Mouse (Mus musculus) gastrocnemius, postnatal 36 days (tissue): ENCODE measurements around the gene Itm2c. TPM values are rescaled to one million over a fixed set of nuclear protein-coding genes. Genes with fewer than 3 reads are reported as not detected.

Experiments used
- DNase-seq, 2 experiments: peaks; one replicate each; pipeline ENCODE4 v3.0.0; 2022
- intact Hi-C: fragments of 180-260 bp; cut with DNase I; formaldehyde crosslinking; loops from one replicate; pipeline ENCODE4 v1.15.1; 2025
- total RNA-seq, 2 experiments: library from RNA; stranded (reverse); gene quantifications; 2 replicates each; pipeline ENCODE4 v1.2.3; 2021

The Itm2c gene
- total RNA-seq, 2 experiments from 2014 or later = 20.7 to 27.2 TPM

GRCm38 (mm10) chr1:85897901-85898760 is 4.0 kb downstream of the Itm2c start:
- intact Hi-C loops = no loop called here
- DNase-seq = no peak

- intact Hi-C loops = no loop called here
- DNase-seq = no peak
Measured at GRCm38 (mm10) chr1:85898761-85899387, 4.8 kb downstream of the Itm2c start.

GRCm38 (mm10) chr1:85899388-85899761 is 5.3 kb downstream of the Itm2c start:
- intact Hi-C loops = no loop called here
- DNase-seq = no peak

GRCm38 (mm10) chr1:85900521-85901333 is 6.6 kb downstream of the Itm2c start:
- peak in 1 of 2 experiments; percentile 9 for DNase-seq
- intact Hi-C loops = no loop called here

GRCm38 (mm10) chr1:85901516-85902107 is 7.5 kb downstream of the Itm2c start:
- DNase-seq = no peak
- intact Hi-C loops = no loop called here

GRCm38 (mm10) chr1:85902108-85902561 is 8.1 kb downstream of the Itm2c start:
- DNase-seq = no peak
- intact Hi-C loops = no loop called here

GRCm38 (mm10) chr1:85906892-85907291 is 12.8 kb downstream of the Itm2c start:
- intact Hi-C loops = no loop called here
- DNase-seq = no peak

- intact Hi-C loops = no loop called here
- no peak for DNase-seq
Measured at GRCm38 (mm10) chr1:85908754-85909590, 14.9 kb downstream of the Itm2c start.

- no peak for DNase-seq
- intact Hi-C loops = no loop called here
Measured at GRCm38 (mm10) chr1:85913078-85913755, 19.1 kb downstream of the Itm2c start.

GRCm38 (mm10) chr1:85915890-85916289 is 21.8 kb downstream of the Itm2c start:
- DNase-seq = no peak
- intact Hi-C loops = no loop called here

- intact Hi-C loops = no loop called here
- DNase-seq = no peak
Measured at GRCm38 (mm10) chr1:85916830-85917450, 22.9 kb downstream of the Itm2c start.

- DNase-seq = no peak
- intact Hi-C loops = no loop called here
Measured at GRCm38 (mm10) chr1:85919621-85920020, 25.5 kb downstream of the Itm2c start.

- intact Hi-C loops = no loop called here
- no peak for DNase-seq
Measured at GRCm38 (mm10) chr1:85921725-85922124, 27.6 kb downstream of the Itm2c start.

GRCm38 (mm10) chr1:85922127-85922864 is 28.2 kb downstream of the Itm2c start:
- DNase-seq = no peak
- intact Hi-C loops = no loop called here

- no peak for DNase-seq
- intact Hi-C loops = no loop called here
Measured at GRCm38 (mm10) chr1:85922865-85923211, 28.8 kb downstream of the Itm2c start.

- no peak for DNase-seq
- intact Hi-C loops = no loop called here
Measured at GRCm38 (mm10) chr1:85925183-85925582, 31.1 kb downstream of the Itm2c start.

GRCm38 (mm10) chr1:85928057-85928687 is 34.1 kb downstream of the Itm2c start, which contains the start of gene 4933407L21Rik:
4933407L21Rik (plus strand) TSS chr1:85928483.
- no peak for DNase-seq
- intact Hi-C loops = no loop called here

- DNase-seq = no peak
- intact Hi-C loops = no loop called here
Measured at GRCm38 (mm10) chr1:85928688-85929065, 34.6 kb downstream of the Itm2c start.
